Mouse (Mus musculus) forebrain, embryonic 13.5 days (tissue): ENCODE data around the gene Neurod1. TPM values are rescaled to one million over a fixed set of nuclear protein-coding genes. Genes with fewer than 3 reads are reported as not detected.

Experiments
- ATAC-seq: fragments of 200-750 bp; cut with Nextera tagmentation; 2 replicates; pipeline ENCODE4 v1.8.0; 2017
- H3K27ac ChIP-seq: fragments of 300-500 bp; sonication (generic); 2 replicates; pipeline ENCODE4 v1.5.1; 2015; ENCODE audit warnings: inconsistent platforms, mild to moderate bottlenecking, moderate library complexity
- H3K27me3 ChIP-seq: fragments of 300-500 bp; sonication (generic); 2 replicates; pipeline ENCODE4 v1.6.1; 2015; ENCODE audit warnings: mild to moderate bottlenecking, inconsistent platforms
- H3K36me3 ChIP-seq: fragments of 300-500 bp; sonication (generic); 2 replicates; pipeline ENCODE4 v1.6.1; 2015; ENCODE audit warnings: mild to moderate bottlenecking, inconsistent platforms; ENCODE audit not compliant: poor library complexity, severe bottlenecking
- H3K4me1 ChIP-seq: fragments of 300-500 bp; sonication (generic); 2 replicates; pipeline ENCODE4 v1.6.1; 2015; ENCODE audit warnings: inconsistent platforms
- H3K4me2 ChIP-seq: fragments of 300-500 bp; sonication (generic); 2 replicates; pipeline ENCODE4 v1.6.1; 2015; ENCODE audit warnings: inconsistent platforms, mild to moderate bottlenecking, moderate library complexity
- H3K4me3 ChIP-seq: fragments of 300-500 bp; sonication (generic); 2 replicates; pipeline ENCODE4 v1.5.1; 2015; ENCODE audit warnings: mild to moderate bottlenecking, inconsistent platforms
- H3K9ac ChIP-seq: fragments of 300-500 bp; sonication (generic); 2 replicates; pipeline ENCODE4 v1.6.1; 2015; ENCODE audit warnings: mild to moderate bottlenecking, inconsistent platforms
- H3K9me3 ChIP-seq: fragments of 300-500 bp; sonication (generic); replicated peaks from 2 replicates; pipeline ENCODE4 v1.6.1; 2016; ENCODE audit warnings: inconsistent platforms
- WGBS: fragments of 180-500 bp; shearing (Covaris S2); methylation state at CpG from one replicate; pipeline ENCODE4 v1.1.7; 2015; 5-methylcytosine and 5-hydroxymethylcytosine counted together
- polyA plus RNA-seq: library from polyadenylated mRNA; unstranded; fragments of >200 nt; fragmentation: Nextera tagmentation; extraction: Ambion mirVana; gene quantifications from 2 replicates; pipeline ENCODE4 v1.2.1, GENCODE M21; 2015

The Neurod1 gene
- polyA plus RNA-seq, 1 experiment from 2014 or later, result 52.5 TPM

DNA sequence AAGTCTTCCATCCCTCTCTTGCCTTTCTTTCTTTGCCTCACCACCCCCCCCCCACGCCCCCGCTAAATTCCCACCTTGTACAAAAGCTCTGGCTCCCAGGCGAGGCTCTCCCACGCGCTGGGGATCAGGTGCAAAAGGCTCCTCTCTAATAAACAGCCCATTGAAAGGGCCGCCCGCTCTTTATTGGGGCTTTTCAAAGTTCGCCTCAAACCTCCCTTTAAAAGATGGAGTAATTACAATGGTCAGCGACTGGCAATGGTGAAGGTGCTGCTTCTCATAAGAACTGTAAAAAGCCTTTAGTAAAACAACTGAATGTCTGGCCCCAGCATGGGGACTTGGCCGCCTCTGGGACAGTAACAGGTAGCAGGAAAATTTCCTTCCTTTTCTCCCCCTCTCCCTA, 905 bp downstream of the Neurod1 start:
- Histone ChIP-seq H3K27me3 (peaks cover 77% of the 10 kb centered on the region), H3K36me3 (no peaks in the 10 kb centered on the region), H3K27ac (peak overlapping the region; percentile 80), H3K4me3 (peak overlapping the region; percentile 48), H3K9ac (peak overlapping the region; percentile 67), H3K4me2 (peak overlapping the region; percentile 71), H3K9me3 (no peaks in the 10 kb centered on the region), H3K4me1 (peaks cover 50% of the 10 kb centered on the region)
- WGBS, result 0% methylated on average over 10 of the region's 10 CpGs
- no peak for ATAC-seq

DNA sequence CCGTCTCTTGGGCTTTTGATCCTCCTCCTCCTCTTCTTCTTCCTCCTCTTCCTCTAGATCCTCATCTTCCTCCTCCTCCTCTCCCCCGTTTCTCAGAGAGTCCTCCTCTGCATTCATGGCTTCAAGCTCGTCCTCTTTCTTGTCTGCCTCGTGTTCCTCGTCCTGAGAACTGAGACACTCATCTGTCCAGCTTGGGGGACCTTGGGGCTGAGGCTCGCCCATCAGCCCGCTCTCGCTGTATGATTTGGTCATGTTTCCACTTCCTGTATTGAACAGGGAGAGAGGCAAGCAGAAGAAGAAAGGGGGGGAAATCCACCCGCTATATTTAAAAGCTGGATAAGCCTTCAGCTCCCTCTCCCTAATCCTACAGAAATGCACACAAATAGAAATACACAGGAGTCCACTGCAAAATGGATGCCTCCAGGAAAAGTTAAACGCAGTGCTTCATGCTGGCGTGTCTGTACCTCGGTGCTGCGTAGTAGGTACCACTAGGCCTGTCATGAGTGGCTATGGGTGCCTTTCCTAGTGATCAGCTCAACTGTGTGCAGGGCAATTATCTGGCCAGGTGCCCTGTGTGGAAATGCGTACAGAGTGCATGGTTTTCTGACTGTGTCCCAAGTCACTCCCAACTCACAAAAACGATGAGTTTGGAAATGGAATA, 1.6 kb downstream of the Neurod1 start:
- H3K4me2 ChIP-seq, result peak overlapping the region; percentile 71
- H3K4me3 ChIP-seq, result peak overlapping the region; percentile 48
- peaks cover 69% of the 10 kb centered on the region for H3K27me3 ChIP-seq
- H3K36me3 ChIP-seq, result no peaks in the 10 kb centered on the region
- peak overlapping the region; percentile 80 for H3K27ac ChIP-seq
- peaks cover 47% of the 10 kb centered on the region for H3K4me1 ChIP-seq
- no peak for ATAC-seq
- H3K9me3 ChIP-seq, result no peaks in the 10 kb centered on the region
- 6% methylated on average over 15 of the region's 15 CpGs for WGBS
- H3K9ac ChIP-seq, result peak overlapping the region; percentile 67

- H3K4me1 ChIP-seq, result peaks cover 39% of the 10 kb centered on the region
- H3K9ac ChIP-seq, result peak overlapping the region; percentile 67
- H3K4me3 ChIP-seq, result peak overlapping the region; percentile 48
- ATAC-seq, result peak; percentile 41; the same call in 1 of the 2 replicates
- H3K36me3 ChIP-seq, result no peaks in the 10 kb centered on the region
- H3K27me3 ChIP-seq, result peaks cover 62% of the 10 kb centered on the region
- peak overlapping the region; percentile 80 for H3K27ac ChIP-seq
- 2% methylated on average over 55 of the region's 55 CpGs for WGBS
- H3K9me3 ChIP-seq, result no peaks in the 10 kb centered on the region
- peak overlapping the region; percentile 71 for H3K4me2 ChIP-seq
Observed at GRCm38 (mm10) chr2:79453901-79454781, 2.4 kb downstream of the Neurod1 start.

DNA sequence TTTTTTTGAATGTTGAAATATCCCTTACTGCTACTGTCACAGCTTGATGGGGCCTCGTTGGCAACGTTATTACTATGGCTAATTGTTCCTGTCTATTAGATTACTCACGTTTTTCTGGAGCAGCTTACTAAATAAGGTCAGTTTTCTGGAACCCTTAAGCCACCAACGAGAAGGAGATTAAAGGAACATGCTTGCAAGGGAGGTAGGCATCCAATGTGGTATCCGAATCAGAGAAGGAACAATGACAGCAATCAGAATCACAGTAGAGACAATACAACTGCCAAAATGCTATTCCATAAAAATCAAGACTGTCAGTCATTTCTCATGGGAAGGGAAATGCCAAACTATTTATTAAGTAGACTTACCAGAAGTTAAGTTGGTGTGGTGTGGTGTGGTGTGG, 5.1 kb downstream of the Neurod1 start:
- peak overlapping the region; percentile 15; the same call in 1 of the 2 replicates for H3K27ac ChIP-seq
- H3K4me2 ChIP-seq, result peak overlapping the region; percentile 12; the same call in 1 of the 2 replicates
- peaks cover 21% of the 10 kb centered on the region; the same call in 1 of the 2 replicates for H3K4me1 ChIP-seq
- H3K36me3 ChIP-seq, result no peaks in the 10 kb centered on the region
- no peak overlapping the region for H3K9ac ChIP-seq
- no peak overlapping the region for H3K4me3 ChIP-seq
- no peaks in the 10 kb centered on the region for H3K9me3 ChIP-seq
- H3K27me3 ChIP-seq, result peaks cover 38% of the 10 kb centered on the region
- no peak for ATAC-seq
- WGBS, result 42% methylated on average over 5 of the region's 5 CpGs

DNA sequence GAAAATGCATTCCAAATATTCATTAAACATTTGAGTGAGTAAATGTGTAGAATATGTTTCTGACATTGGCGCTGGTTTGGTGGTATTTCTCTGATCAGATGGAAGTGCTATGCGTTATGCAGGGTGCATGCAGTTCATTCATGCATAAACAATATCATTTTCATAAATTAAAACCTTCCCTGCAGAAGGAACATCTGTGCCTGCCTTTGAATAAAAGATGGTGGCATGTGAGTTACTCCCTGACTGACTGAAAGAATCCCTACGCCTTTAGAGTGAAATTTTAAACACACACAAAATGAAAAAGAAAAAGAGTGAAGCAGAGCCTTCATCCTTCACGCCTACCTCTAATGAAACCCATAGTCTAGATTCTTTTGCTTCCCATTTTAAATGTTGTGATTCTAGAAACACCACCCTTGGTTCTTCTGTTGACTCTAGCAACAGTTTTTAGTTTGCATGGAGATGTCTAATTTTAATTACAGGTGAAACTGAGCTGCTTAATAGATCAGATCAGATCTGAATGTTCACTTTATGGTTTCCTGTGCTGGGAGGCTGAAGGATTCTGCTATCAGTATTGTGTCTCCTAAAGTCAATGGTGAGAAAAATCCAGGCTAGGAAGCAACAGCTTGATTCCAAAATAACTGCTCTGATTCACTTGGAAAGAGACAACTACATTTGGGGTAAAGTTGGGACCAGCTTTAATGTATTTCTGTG, 5.7 kb downstream of the Neurod1 start:
- Histone ChIP-seq H3K4me3 (no peak overlapping the region), H3K27ac (no peak overlapping the region), H3K9ac (no peak overlapping the region), H3K4me1 (peaks cover 16% of the 10 kb centered on the region; the same call in 1 of the 2 replicates), H3K36me3 (no peaks in the 10 kb centered on the region), H3K4me2 (no peak overlapping the region), H3K27me3 (peaks cover 32% of the 10 kb centered on the region), H3K9me3 (no peaks in the 10 kb centered on the region)
- ATAC-seq, result peak; percentile 53; the same call in 1 of the 2 replicates
- WGBS, result 48% methylated on average over 4 of the region's 4 CpGs

- ATAC-seq, result no peak
- no peaks in the 10 kb centered on the region for H3K9me3 ChIP-seq
- H3K27me3 ChIP-seq, result peaks cover 17% of the 10 kb centered on the region
- H3K27ac ChIP-seq, result no peak overlapping the region
- no peaks in the 10 kb centered on the region for H3K36me3 ChIP-seq
- H3K4me1 ChIP-seq, result 0 out of 2 replicates have a peak, but pooled peaks cover 8% of the 10 kb centered on the region
- no peak overlapping the region for H3K4me3 ChIP-seq
- no peak overlapping the region for H3K9ac ChIP-seq
- no peak overlapping the region for H3K4me2 ChIP-seq
- WGBS, result 54% methylated on average over 4 of the region's 4 CpGs
Observed at GRCm38 (mm10) chr2:79449371-79449770, 7.2 kb downstream of the Neurod1 start.

DNA sequence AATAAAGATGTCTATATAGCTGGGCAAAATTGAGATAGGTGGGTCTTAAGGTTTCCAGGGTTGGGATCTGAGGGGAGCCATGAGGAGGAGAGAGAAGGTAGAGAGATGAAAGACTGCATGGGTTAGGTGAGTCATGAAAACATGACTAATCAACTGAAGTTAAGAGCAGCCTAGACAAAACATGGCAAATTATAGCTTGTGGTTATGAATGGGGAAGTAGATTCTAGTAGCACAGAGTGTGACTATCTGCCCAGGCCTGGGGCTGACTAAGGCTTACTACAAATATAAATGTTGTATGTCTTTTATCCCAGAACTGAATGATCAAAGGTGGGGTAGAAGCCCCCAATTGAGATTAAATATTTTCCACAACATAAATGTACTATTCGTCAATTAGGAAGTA, 9.4 kb downstream of the Neurod1 start:
- Histone ChIP-seq H3K4me2 (no peak overlapping the region), H3K27me3 (peaks cover 8% of the 10 kb centered on the region), H3K4me1 (no peaks in the 10 kb centered on the region), H3K27ac (no peak overlapping the region), H3K4me3 (no peak overlapping the region), H3K9ac (no peak overlapping the region), H3K9me3 (no peaks in the 10 kb centered on the region), H3K36me3 (no peaks in the 10 kb centered on the region)
- WGBS, result 71% methylated on average over 1 of the region's 1 CpGs
- ATAC-seq, result no peak

DNA sequence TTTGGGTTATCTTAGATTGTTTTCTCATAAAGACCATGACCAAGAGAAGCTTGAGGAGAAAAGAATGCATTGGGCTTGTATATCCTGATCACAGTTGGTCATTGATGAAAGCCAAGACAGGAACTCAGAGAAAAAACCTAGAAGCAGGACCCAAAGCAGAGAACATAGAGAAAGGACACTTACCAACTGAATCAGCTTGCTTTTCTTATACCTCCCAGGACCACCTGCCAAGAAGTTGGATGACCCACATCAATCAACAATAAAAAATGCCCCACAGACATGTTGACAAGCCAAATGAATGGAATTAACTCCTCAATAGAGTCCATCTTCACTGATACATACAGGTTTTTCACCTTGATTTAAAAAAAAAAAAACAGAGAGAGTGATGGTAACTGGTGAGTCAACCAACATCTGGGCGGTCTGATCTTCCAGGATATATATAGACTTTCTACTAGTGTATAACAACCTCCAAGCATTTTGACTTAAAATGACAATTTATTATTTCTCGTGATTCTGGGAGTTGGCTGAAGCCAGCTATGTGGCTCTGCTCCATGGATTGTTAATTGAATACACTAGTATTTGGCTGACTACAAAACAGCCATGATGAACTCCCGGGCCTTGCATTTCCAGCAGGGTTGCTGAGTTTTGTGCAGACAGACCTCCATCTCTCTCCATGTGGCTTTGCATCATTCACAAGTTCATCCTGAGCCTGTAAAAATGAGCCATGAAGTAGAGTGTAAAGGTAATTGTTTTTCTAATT, 12.5 kb downstream of the Neurod1 start:
- no peak overlapping the region for H3K4me3 ChIP-seq
- no peaks in the 10 kb centered on the region for H3K27me3 ChIP-seq
- no peaks in the 10 kb centered on the region for H3K36me3 ChIP-seq
- H3K4me2 ChIP-seq, result no peak overlapping the region
- no peaks in the 10 kb centered on the region for H3K4me1 ChIP-seq
- H3K9me3 ChIP-seq, result no peaks in the 10 kb centered on the region
- no peak overlapping the region for H3K27ac ChIP-seq
- no peak overlapping the region for H3K9ac ChIP-seq
- 87% methylated on average over 3 of the region's 3 CpGs for WGBS
- no peak for ATAC-seq

DNA sequence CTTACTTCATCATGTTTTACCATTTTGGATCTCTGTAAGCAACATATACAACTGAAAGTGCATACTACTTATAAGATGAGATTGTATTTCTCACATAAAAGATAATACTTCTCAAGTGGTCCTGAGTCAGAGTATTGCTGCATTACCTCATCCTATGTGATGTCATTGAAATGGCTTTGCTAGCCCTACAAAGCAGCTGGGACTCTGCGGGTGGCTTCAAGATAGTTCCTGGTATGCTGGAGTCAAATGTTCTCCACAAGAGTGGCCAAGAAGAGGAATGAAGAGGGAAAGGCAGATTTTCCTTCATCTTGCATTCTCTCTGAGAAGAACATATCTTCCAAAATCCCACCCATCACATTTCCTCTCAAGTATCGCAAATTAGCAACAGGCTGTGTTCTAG, 13.2 kb downstream of the Neurod1 start:
- Histone ChIP-seq H3K36me3 (no peaks in the 10 kb centered on the region), H3K9me3 (no peaks in the 10 kb centered on the region), H3K4me1 (no peaks in the 10 kb centered on the region), H3K27me3 (no peaks in the 10 kb centered on the region), H3K27ac (no peak overlapping the region), H3K4me3 (no peak overlapping the region), H3K9ac (no peak overlapping the region), H3K4me2 (no peak overlapping the region)
- ATAC-seq, result no peak
- 93% methylated on average over 2 of the region's 2 CpGs for WGBS

DNA sequence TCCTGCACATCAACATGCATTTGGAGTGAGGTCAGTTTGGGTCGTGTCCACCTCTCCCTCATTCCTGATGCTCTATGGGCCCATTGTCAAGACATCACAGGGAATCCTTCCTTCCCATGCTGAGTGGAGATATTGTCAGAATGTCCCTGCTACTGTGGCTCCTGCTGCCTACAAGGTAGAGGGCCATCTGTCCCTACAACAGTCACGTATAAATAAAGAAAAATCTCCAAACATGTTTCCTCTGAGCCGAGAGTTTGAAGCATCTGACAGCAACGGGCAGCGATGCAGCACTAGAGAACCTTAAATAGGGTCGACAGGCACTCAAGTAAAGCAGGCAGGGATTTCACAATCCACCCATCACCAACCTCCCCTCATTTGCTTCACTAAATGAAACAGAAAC, 13.6 kb downstream of the Neurod1 start:
- H3K36me3 ChIP-seq, result no peaks in the 10 kb centered on the region
- 76% methylated on average over 6 of the region's 6 CpGs for WGBS
- no peak overlapping the region for H3K4me3 ChIP-seq
- no peak overlapping the region for H3K4me2 ChIP-seq
- H3K9ac ChIP-seq, result no peak overlapping the region
- no peaks in the 10 kb centered on the region for H3K27me3 ChIP-seq
- no peaks in the 10 kb centered on the region for H3K4me1 ChIP-seq
- no peak overlapping the region for H3K27ac ChIP-seq
- no peak for ATAC-seq
- H3K9me3 ChIP-seq, result no peaks in the 10 kb centered on the region

DNA sequence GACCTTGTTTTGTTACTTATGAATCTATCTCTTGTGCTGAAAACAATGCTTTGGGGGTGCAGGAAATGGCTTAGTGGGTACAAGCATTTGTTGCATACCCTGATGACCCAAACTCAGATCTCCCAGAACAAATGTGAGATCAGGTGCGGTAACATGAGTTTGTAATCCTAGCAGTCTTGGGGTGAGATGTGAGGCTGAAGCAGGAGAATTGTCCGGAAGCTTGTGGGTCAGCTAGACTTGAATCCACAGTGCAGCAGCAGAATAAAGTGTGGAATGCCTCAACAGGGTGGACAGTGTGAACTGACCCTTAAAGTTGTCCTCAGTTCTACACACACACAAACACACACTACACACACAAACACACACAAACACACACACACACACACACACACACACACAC, 14.3 kb downstream of the Neurod1 start:
- no peak overlapping the region for H3K9ac ChIP-seq
- no peaks in the 10 kb centered on the region for H3K27me3 ChIP-seq
- ATAC-seq, result no peak
- 96% methylated on average over 2 of the region's 2 CpGs for WGBS
- H3K9me3 ChIP-seq, result no peaks in the 10 kb centered on the region
- no peaks in the 10 kb centered on the region for H3K36me3 ChIP-seq
- no peak overlapping the region for H3K27ac ChIP-seq
- no peaks in the 10 kb centered on the region for H3K4me1 ChIP-seq
- H3K4me3 ChIP-seq, result no peak overlapping the region
- no peak overlapping the region for H3K4me2 ChIP-seq
